Mouse (Mus musculus) heart, postnatal 0 days (tissue): ENCODE results near the gene Myl3. TPM values are rescaled to one million over a fixed set of nuclear protein-coding genes. Genes with fewer than 3 reads are reported as not detected.
A peak's percentile ranks its signal among the peaks of the same experiment; 100 is the strongest.

Source experiments
- ATAC-seq: fragments of 200-750 bp; cut with Nextera tagmentation; 2 replicates; pipeline ENCODE4 v1.8.0; 2017; ENCODE audit warnings: low read depth, moderate number of reproducible peaks, moderate library complexity; ENCODE audit not compliant: insufficient read depth
- DNase-seq: peaks from one replicate; pipeline ENCODE4 v3.0.0-alpha.2; 2016; ENCODE audit warnings: low spot score
- H3K27ac ChIP-seq: fragments of 300-500 bp; sonication (generic); 2 replicates; pipeline ENCODE4 v1.5.1; 2014; ENCODE audit warnings: low read depth, mild to moderate bottlenecking
- H3K27me3 ChIP-seq: fragments of 300-500 bp; sonication (generic); 2 replicates; pipeline ENCODE4 v1.6.1; 2014; ENCODE audit warnings: low read length, mixed read lengths; ENCODE audit not compliant: control insufficient read depth, insufficient read depth
- H3K36me3 ChIP-seq: fragments of 300-500 bp; sonication (generic); replicated peaks from 2 replicates; pipeline ENCODE4 v1.6.1; 2014; ENCODE audit warnings: low read length, mixed read lengths; ENCODE audit not compliant: control insufficient read depth, insufficient read depth
- H3K4me1 ChIP-seq: fragments of 300-500 bp; sonication (generic); 2 replicates; pipeline ENCODE4 v1.6.1; 2014; ENCODE audit warnings: antibody characterized with exemption; ENCODE audit not compliant: control insufficient read depth, insufficient read depth
- H3K4me2 ChIP-seq: fragments of 300-500 bp; sonication (generic); 2 replicates; pipeline ENCODE4 v1.6.1; 2014; ENCODE audit warnings: low read depth, mild to moderate bottlenecking, low read length, moderate library complexity
- H3K4me3 ChIP-seq: fragments of 300-500 bp; sonication (generic); 2 replicates; pipeline ENCODE4 v1.5.1; 2014; ENCODE audit warnings: low read depth, low read length
- H3K9ac ChIP-seq: fragments of 300-500 bp; sonication (generic); replicated peaks from 2 replicates; pipeline ENCODE4 v1.6.1; 2014; ENCODE audit warnings: low read depth, low read length, mixed read lengths
- H3K9me3 ChIP-seq: fragments of 300-500 bp; sonication (generic); replicated peaks from 2 replicates; pipeline ENCODE4 v1.6.1; 2016; ENCODE audit warnings: low read length; ENCODE audit not compliant: control insufficient read depth
- CTCF ChIP-seq: IDR thresholded peaks from 2 replicates; pipeline ENCODE4 v1.5.1; 2016; ENCODE audit warnings: antibody characterized with exemption, control low read depth, low read depth
- EP300 ChIP-seq: IDR thresholded peaks from 2 replicates; pipeline ENCODE4 v1.6.1; 2016; ENCODE audit warnings: antibody characterized with exemption, low read depth
- WGBS: fragments of 180-500 bp; shearing (Covaris S2); extraction: QIAGEN DNeasy Blood & Tissue Kit; methylation state at CpG from one replicate; pipeline ENCODE4 v1.1.7; 2014; 5-methylcytosine and 5-hydroxymethylcytosine counted together
- polyA plus RNA-seq: library from polyadenylated mRNA; unstranded; fragments of >200 nt; fragmentation: Nextera tagmentation; extraction: Ambion mirVana; gene quantifications from 2 replicates; pipeline ENCODE4 v1.2.1, GENCODE M21; 2015
- total RNA-seq: library from RNA; depleted of rRNA; stranded (reverse); fragments of >200 nt; gene quantifications from 2 replicates; pipeline ENCODE4 v1.2.3, GENCODE M21; 2014; ENCODE audit warnings: low replicate concordance

The Myl3 gene
- total and polyA plus RNA-seq, 2 experiments from 2014 or later: 7,975 to 8,752 TPM

DNA sequence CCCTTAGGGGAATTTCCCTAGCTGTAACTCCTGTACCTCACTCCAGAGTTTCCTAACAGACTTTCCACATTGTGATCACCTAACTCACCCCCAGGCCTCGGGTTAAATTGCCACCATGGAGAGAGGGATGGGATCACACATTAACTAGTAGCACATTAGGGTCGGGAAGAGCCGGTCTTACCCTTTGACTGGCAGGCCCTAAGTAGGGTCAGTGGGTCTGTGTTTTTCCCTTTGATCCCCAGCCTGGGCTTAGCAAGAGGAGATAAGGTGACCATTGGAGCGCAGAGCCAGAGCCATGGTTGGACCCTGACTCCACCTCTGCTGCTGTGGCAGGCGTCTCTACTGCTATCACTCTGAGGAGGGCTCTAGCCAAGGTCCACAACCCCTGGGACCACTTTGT lies 4.1 kb downstream of the Myl3 start:
- H3K27me3 ChIP-seq: peaks cover 28% of the 10 kb centered on the region
- H3K36me3 ChIP-seq: no peaks in the 10 kb centered on the region
- H3K4me1 ChIP-seq: peaks cover 5% of the 10 kb centered on the region; the same call in 1 of the 2 replicates
- H3K4me3 ChIP-seq: no peak overlapping the region
- TF ChIP-seq EP300 (no peak), CTCF (no peak)
- no peaks in the 10 kb centered on the region for H3K9me3 ChIP-seq
- no peak for DNase-seq
- ATAC-seq: no peak
- no peak overlapping the region for H3K9ac ChIP-seq
- WGBS: 44% methylated on average over 5 of the region's 5 CpGs
- H3K27ac ChIP-seq: no peak overlapping the region
- no peak overlapping the region for H3K4me2 ChIP-seq

DNA sequence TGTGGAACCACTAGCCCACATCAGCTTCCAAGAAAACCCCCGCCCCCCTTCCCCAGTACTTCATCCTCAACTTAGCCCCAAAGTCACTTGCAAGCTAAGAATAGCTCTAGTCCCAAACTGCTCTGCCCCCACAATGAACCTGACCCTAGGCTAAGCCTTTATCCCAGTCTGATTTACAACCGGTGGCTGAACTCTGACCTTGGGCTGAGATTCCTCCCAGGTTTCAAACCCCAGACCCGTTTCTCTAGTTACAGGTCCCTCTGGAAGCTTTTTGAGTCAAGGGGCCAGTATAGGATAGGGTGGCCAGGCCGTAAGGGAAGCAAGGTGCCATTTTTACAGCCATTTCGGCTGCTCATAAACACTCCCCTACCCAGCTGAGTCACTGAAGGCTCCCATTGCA lies 4.6 kb downstream of the Myl3 start:
- Histone ChIP-seq H3K36me3 (no peaks in the 10 kb centered on the region), H3K9ac (no peak overlapping the region)
- TF ChIP-seq CTCF (no peak), EP300 (no peak)

DNA sequence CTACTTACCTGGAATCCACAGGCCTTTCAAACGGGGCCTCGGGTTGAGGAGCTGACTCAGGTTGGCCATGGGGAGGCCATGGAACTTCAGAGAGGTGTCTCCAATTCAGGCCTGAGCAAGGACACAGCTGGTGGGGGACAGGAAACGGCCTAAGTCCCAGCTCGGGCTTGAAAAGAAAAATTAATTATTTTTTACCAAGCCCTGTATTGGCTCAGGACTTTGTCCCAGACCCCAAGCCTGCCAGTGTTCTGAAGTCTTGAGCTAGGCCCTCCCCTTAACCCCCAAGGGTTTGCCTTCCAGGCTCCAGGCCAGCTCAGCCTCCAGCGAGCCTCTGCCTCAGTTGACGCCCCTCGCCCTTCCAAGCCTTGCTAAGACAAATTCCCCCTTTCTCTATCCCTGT lies 5.3 kb downstream of the Myl3 start, which contains the start of gene Pth1r:
TSS of gene Pth1r (minus strand) at position 185 of the 400 bp plus-strand sequence.
- Histone ChIP-seq H3K4me2 (no peak within 1 kb of the TSS), H3K9me3 (no peaks in the 10 kb centered on the region), H3K36me3 (no peaks in the 10 kb centered on the region), H3K27ac (no peak within 1 kb of the TSS), H3K4me3 (no peak within 1 kb of the TSS), H3K4me1 (peaks cover 17% of the 10 kb centered on the region), H3K27me3 (peaks cover 16% of the 10 kb centered on the region; the same call in 1 of the 2 replicates), H3K9ac (no peak within 1 kb of the TSS)
- ATAC-seq: no peak
- DNase-seq: no peak
- WGBS: 76% methylated on average over 7 of the region's 7 CpGs
- no peak for TF ChIP-seq EP300
- no peak for TF ChIP-seq CTCF

More for the DNA sequence above, 4.6 kb downstream of the Myl3 start:
- Histone ChIP-seq H3K4me2 (no peak overlapping the region), H3K4me1 (peaks cover 10% of the 10 kb centered on the region), H3K27ac (no peak overlapping the region), H3K9me3 (no peaks in the 10 kb centered on the region), H3K27me3 (peaks cover 23% of the 10 kb centered on the region), H3K4me3 (no peak overlapping the region)
- no peak for DNase-seq
- ATAC-seq: no peak
- WGBS: 66% methylated on average over 5 of the region's 5 CpGs

DNA sequence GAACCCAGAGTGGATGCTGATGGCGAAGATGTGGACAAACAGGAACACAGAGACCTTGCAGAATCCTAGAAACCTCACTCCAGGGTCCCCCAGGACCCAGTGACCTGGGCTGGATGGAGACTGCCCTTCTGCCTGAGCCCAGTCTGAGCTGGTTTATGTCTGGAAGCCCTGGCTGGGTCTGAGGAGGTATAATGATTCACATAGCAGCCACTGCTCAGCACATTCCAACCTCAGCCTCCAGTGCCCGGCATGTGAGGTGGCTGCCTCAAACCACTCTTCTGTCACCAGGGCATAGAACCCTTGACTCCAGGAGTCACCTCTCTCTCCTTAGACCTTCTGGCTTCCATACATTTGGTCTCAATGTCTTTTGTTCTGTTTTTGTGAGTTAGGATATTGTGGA lies 6.8 kb downstream of the Myl3 start:
- peaks cover 23% of the 10 kb centered on the region for H3K4me1 ChIP-seq
- ATAC-seq (no peak), DNase-seq (peak; percentile 4)
- WGBS: 76% methylated on average over 2 of the region's 2 CpGs
- H3K36me3 ChIP-seq: no peaks in the 10 kb centered on the region
- no peak overlapping the region for H3K27ac ChIP-seq
- TF ChIP-seq EP300 (no peak), CTCF (no peak)
- H3K27me3 ChIP-seq: peaks cover 15% of the 10 kb centered on the region; the same call in 1 of the 2 replicates
- H3K4me2 ChIP-seq: no peak overlapping the region
- no peak overlapping the region for H3K4me3 ChIP-seq
- no peaks in the 10 kb centered on the region for H3K9me3 ChIP-seq
- H3K9ac ChIP-seq: no peak overlapping the region

DNA sequence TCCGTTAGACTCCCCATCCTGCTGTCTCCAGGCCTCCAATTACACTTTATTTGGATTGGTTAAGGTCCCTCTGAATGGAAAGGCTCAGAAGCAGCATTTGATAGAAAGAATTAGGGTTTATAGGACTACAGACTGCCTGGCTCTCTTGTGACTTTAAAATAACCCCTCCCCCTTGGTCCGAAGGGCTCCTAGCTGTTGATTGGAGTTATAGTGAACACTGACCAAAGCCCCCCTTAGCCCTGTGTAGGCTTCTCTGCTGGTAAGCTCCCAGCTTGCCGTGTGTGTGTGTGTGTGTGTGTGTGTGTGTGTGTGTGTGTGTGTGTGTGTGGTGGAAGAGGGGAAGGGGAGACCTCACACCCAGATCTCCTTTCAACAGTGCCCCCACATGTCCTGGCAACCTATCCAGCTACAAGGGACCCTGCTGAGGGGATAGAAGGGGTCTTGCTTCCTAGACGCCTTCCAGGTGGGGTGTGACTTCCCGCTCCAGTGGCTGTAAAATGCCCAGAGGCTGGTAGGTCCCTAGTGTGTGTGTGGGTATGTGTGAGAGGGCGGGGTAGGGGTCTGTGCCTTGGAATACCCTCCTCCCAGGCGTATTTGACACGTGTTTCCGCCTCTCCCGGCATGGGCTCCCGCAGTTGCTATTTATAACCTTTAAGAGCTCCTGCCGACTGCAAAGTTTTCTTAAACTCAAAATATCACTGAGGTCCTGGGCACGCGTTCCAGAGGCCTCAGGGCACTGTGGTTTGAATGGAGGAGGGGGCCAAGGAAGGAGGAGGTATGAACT lies 8.9 kb downstream of the Myl3 start:
- WGBS: 12% methylated on average over 14 of the region's 14 CpGs
- ATAC-seq (peak; percentile 49), DNase-seq (peak; percentile 72)
- Histone ChIP-seq H3K4me2 (peak overlapping the region; percentile 32), H3K27ac (peak overlapping the region; percentile 45), H3K9ac (peak overlapping the region; percentile 31; the same call in 1 of the 2 replicates), H3K9me3 (no peaks in the 10 kb centered on the region), H3K4me3 (no peak overlapping the region), H3K36me3 (no peaks in the 10 kb centered on the region), H3K27me3 (no peaks in the 10 kb centered on the region), H3K4me1 (peaks cover 23% of the 10 kb centered on the region)
- no peak for TF ChIP-seq CTCF
- TF ChIP-seq EP300: no peak

DNA sequence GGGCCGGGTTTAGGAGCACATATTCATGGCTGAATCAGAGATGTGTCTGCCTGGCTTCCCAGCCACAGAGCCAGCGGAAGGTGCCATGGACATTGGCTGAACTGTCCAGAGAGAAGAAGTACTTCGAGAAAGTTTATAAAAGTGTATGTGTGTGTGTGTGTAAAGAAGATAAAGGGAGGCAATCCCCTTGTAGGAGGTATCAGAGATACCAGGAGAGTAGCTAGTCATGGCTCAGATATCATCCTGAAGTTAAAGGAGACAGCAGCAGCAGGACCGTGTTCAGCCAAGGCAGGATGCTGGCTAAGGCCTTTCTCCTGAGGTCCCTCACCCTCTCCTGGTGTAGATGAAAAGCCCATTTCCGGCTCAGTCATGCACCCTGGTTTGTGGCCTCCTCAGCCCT lies 9.8 kb downstream of the Myl3 start:
- DNase-seq (no peak), ATAC-seq (no peak)
- WGBS: 51% methylated on average over 5 of the region's 5 CpGs
- Histone ChIP-seq H3K4me2 (peak overlapping the region; percentile 32; the same call in 1 of the 2 replicates), H3K4me3 (no peak overlapping the region), H3K27ac (peak overlapping the region; percentile 45; the same call in 1 of the 2 replicates), H3K9me3 (no peaks in the 10 kb centered on the region), H3K27me3 (no peaks in the 10 kb centered on the region), H3K9ac (no peak overlapping the region), H3K36me3 (no peaks in the 10 kb centered on the region), H3K4me1 (peaks cover 23% of the 10 kb centered on the region)
- TF ChIP-seq CTCF: no peak
